ENCODE assay signal across 20 mouse cellular contexts in the genomic region with DNA sequence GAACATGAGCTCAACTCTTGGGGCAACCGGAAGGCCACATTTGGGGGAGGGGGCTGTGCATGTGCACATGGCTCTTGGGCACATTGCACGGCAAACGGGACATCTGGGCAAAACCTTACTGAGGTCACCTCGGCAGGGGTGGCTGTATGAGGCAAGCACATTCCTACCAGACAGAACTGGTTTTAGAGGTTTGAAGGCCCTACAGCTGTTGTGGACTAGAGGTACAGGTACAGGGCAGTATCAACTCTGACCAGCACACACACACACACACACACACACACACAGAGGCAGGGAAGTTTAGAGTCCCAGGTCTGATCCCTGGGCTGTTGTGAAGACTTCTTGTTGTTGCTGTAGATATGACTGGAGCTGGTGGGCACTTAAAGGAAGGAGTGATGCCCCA.
DNase-seq lines count a peak whose midpoint lies in the region; ATAC-seq lines count a peak whose summit lies in the region.
"Had no signal": no experiment of that assay in that cellular context is flagged by ENCODE, and none has a peak within 500 bp of the region (broad histone marks: within the 10 kb centered on the region; RNA-seq: fewer than 3 reads in every experiment).

No protein-coding gene starts in this region.

- peak overlapping the region; percentile 55; the same call in 1 of the 2 replicates for H3K27ac ChIP-seq in heart, embryonic 12.5 days (ENCODE audit: poor library complexity, severe bottlenecking)
- 0 out of 2 replicates have a peak overlapping the region, but pooled peaks have one; percentile 9 for H3K27ac ChIP-seq in kidney, embryonic 15.5 days
- H3K27ac ChIP-seq: embryonic facial prominence, embryonic 15.5 days; hindbrain, postnatal 0 days; liver, embryonic 13.5 days; midbrain, embryonic 15.5 days; neural tube, embryonic 12.5 days had no signal

- 0 out of 2 replicates have a peak overlapping the region, but pooled peaks have one; percentile 20 for H3K9ac ChIP-seq in heart, embryonic 12.5 days
- no peak overlapping the region for H3K9ac ChIP-seq in kidney, embryonic 15.5 days
- H3K9ac ChIP-seq: embryonic facial prominence, embryonic 15.5 days; liver, embryonic 13.5 days; lung, embryonic 14.5 days; midbrain, embryonic 15.5 days; neural tube, embryonic 12.5 days had no signal

- H3K4me2 ChIP-seq in heart, embryonic 12.5 days = no peak overlapping the region
- no peak overlapping the region for H3K4me2 ChIP-seq in kidney, embryonic 15.5 days
- H3K4me2 ChIP-seq: embryonic facial prominence, embryonic 15.5 days; liver, embryonic 13.5 days; lung, embryonic 14.5 days; midbrain, embryonic 15.5 days; neural tube, embryonic 12.5 days had no signal

- H3K4me1 ChIP-seq in heart, embryonic 12.5 days (replicated peaks) = peaks cover 46% of the 10 kb centered on the region
- H3K4me1 ChIP-seq in kidney, embryonic 15.5 days = peaks cover 14% of the 10 kb centered on the region
- H3K4me1 ChIP-seq: midbrain, embryonic 15.5 days had no signal

- peaks cover 59% of the 10 kb centered on the region for H3K36me3 ChIP-seq in heart, embryonic 12.5 days
- no peaks in the 10 kb centered on the region for H3K36me3 ChIP-seq in kidney, embryonic 15.5 days
- H3K36me3 ChIP-seq: embryonic facial prominence, embryonic 15.5 days; liver, embryonic 13.5 days; midbrain, embryonic 15.5 days; neural tube, embryonic 12.5 days had no signal

- no peak for ATAC-seq in heart, embryonic 12.5 days (ENCODE audit: insufficient number of reproducible peaks, low FRiP score)
- no peak for ATAC-seq in kidney, embryonic 15.5 days (replicated peaks; ENCODE audit: low FRiP score)
- ATAC-seq: forebrain, embryonic 16.5 days; hindbrain, postnatal 0 days; intestine, embryonic 16.5 days; midbrain, embryonic 15.5 days had no signal

- no peak for DNase-seq in heart, postnatal 25 days (ENCODE audit: low spot score)
- no peak for DNase-seq in kidney, postnatal 36 days
- DNase-seq in urinary bladder, adult 2 months (ENCODE audit: low spot score) = peak; percentile 17
- DNase-seq in urinary bladder, postnatal 36 days (ENCODE audit: low spot score in 2 of 2) = no peak
- DNase-seq in frontal cortex, postnatal 10 days (ENCODE audit: low spot score in 2 of 2) = no peak
- DNase-seq: adrenal gland, adult 2 months; cerebellum, adult 11 months; cerebellum, adult 9-11 months; gastrocnemius, postnatal 14 days; liver, embryonic 13.5 days; lung, embryonic 14.5 days; right cerebral cortex, postnatal 14 days had no signal

- WGBS in heart, embryonic 12.5 days = 74% methylated on average over 4 of the region's 4 CpGs
- WGBS in kidney, embryonic 15.5 days = 81% methylated on average over 4 of the region's 4 CpGs

- no peak overlapping the region for H3K4me3 ChIP-seq in heart, embryonic 12.5 days
- no peak overlapping the region for H3K4me3 ChIP-seq in kidney, embryonic 15.5 days (replicated peaks)
- H3K4me3 ChIP-seq: embryonic facial prominence, embryonic 15.5 days; liver, embryonic 13.5 days; midbrain, embryonic 15.5 days; neural tube, embryonic 12.5 days had no signal

- H3K27me3 ChIP-seq in heart, embryonic 12.5 days (replicated peaks) = no peaks in the 10 kb centered on the region
- no peaks in the 10 kb centered on the region for H3K27me3 ChIP-seq in kidney, embryonic 15.5 days
- H3K27me3 ChIP-seq: embryonic facial prominence, embryonic 15.5 days; liver, embryonic 13.5 days; midbrain, embryonic 15.5 days; neural tube, embryonic 12.5 days had no signal

- no peaks in the 10 kb centered on the region for H3K9me3 ChIP-seq in heart, embryonic 12.5 days (replicated peaks)
- no peaks in the 10 kb centered on the region for H3K9me3 ChIP-seq in kidney, embryonic 15.5 days (replicated peaks)
- H3K9me3 ChIP-seq: embryonic facial prominence, embryonic 15.5 days; liver, embryonic 13.5 days; midbrain, embryonic 15.5 days; neural tube, embryonic 12.5 days had no signal

- intact Hi-C loops in heart, postnatal 25 days (cut with DNase I) = no loop called here
